Mouse (Mus musculus): Measurements from ENCODE around the gene Cyp27b1. TPM values are rescaled to one million over a fixed set of nuclear protein-coding genes. Genes with fewer than 3 reads are reported as not detected.
A peak's percentile ranks its signal among the peaks of the same experiment; 100 is the strongest.

Cyp27b1 gene
- total and polyA plus RNA-seq, 3 experiments = 0.28 to 0.61 (median 0.35) TPM

- DNase-seq = no peak
Measured at GRCm38 (mm10) chr10:127085633-127086032, 37.6 kb downstream of the Cyp27b1 start.

DNA sequence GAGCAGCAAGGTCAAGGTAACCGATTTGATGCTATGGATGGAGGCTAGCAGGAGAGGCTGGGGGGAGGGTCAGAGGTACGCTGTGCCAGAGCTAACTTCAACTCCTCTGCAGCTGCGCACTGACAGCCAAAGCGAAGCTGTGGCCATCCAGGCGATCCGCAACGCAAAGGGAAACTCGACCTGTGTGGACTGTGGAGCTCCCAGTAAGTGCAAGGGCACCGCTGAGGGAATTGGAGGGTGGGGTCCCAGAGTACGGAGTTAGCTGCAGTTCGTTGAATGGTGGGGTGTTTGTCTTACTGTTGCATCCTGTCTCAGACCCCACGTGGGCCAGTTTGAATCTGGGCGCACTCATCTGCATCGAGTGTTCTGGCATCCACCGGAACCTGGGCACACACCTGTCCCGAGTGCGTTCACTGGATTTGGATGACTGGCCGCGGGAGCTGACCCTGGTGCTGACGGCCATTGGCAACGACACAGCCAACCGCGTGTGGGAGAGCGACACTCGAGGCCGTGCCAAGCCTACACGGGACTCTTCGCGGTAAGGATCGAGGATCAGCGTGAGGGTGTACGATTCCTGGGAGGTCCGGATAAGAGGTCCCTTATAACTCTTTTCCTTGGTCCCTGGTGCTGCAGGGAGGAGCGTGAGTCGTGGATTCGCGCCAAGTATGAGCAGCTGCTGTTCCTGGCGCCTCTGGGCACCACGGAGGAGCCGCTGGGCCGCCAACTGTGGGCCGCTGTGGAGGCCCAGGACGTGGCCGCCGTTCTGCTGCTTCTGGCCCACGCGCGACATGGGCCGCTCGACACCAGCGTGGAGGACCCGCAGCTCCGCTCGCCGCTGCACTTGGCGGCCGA lies 42.7 kb downstream of the Cyp27b1 start:
- peak; percentile 70 for DNase-seq

- DNase-seq = peak; percentile 75
Measured at GRCm38 (mm10) chr10:127091507-127092396, 43.7 kb downstream of the Cyp27b1 start.

DNA sequence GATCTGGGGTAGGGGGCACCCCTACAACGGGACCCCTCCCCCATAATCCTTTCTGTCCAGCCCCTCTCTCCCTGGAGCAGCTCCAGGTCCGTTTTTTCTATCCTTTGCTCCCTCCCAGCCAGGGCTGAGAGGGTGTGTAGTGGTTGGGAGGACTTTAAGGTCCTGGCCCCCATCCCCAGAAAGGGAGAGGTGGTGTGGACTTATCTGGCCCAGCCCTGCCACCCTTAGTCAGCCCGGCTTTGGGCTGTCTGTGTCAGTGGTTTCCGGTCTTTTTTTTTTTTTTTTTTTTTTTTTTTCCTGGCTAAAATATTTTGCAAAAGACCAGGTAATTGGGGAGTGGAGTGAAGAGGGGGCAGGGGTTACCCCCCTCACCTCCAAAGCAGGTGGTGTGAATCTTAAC lies 44.7 kb downstream of the Cyp27b1 start:
- DNase-seq = no peak

GRCm38 (mm10) chr10:127094382-127094802 lies 46.3 kb downstream of the Cyp27b1 start:
- DNase-seq = no peak

- DNase-seq = no peak
Measured at GRCm38 (mm10) chr10:127098514-127098913, 50.5 kb downstream of the Cyp27b1 start.

DNA sequence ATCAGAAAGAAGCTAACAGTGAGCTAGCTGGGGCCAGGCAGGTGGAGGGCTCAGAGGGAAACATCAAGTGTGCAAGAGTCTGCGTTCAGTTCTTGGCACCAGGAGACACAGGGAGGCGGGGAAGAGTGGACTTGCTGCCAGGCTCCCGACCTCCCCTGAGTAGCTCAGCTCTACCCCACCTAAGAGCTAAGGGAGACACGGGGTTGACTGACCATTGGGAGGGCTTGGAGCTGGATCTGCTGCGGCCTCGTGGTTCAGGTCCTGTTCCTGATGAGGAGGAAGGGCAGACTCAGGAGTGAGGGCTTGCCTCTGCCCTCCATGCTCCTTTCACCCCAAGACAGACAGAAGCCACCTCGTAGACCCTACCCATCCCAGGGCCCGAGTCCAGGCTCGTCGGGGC lies 51.1 kb downstream of the Cyp27b1 start:
- DNase-seq = no peak

DNA sequence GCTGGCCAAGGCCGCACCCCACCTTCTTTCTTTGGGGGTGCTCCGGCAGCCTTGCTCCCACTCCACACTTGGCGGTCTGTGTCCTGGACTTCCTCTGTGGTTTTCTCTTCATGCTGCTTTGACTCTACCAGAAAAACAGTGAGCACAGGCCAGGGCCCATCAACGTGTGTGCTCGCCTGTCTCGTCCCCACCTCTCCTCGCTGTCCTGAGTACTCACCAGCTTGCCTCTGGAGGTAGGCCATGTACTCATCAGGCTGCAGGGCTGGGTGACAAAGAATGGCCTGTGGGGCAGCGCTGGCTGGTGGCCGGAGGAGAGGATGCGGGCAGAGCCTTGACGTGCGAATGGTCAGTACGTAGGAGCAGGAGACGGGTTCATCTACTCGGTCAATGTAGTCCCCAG lies 51.8 kb downstream of the Cyp27b1 start:
- DNase-seq = no peak

DNA sequence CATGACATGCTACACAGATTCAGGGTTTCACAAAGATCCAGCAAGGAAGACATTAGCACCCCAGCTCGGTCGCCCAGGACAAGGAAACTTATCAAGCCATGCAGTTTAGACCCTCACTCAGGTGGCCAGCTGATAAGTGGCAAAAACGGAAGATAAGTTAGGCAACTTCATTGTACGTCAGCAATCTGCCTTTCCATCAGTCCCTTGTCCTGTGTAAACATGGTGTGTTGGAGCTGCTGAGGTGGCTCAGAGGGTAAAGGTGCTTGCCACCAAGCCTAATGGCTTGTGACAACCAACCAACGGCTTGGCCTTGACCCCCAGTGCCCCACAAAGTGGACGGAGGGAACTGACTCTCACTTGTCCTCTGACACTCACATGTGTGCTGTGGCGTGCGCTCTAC lies 52.4 kb downstream of the Cyp27b1 start:
- DNase-seq = no peak

DNA sequence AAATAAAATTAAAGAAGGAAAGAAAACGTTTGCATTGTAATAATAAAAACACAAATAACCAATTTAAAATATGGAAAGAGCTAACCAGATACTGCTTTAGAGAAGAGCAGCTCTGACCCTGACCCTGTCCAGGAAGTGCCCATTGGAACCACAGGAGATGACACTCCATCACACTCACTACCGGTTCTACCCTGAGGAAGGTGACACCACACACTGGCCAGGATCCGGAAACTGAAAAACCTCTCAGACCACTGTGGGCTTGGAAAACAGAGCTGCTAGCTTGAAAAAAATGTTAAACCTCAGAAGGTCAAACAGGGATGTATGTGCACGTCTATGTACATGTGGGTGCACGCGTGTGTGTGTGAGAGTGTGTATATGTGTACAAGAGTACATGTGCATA lies 53.1 kb downstream of the Cyp27b1 start:
- no peak for DNase-seq

Small RNA genes lying within 50 kb of the gene (microRNA-seq; reads per million reads assigned to microRNA genes)
- gene Mir546 = 0.44 to 1.2 reads per million in 2 experiments

Other genes with a start within 250 kb of the Cyp27b1 start
- gene Atp23, start 146.9 kb upstream of the Cyp27b1 start, total RNA-seq (2021) = 1 to 10 TPM; 3.9 to 5.6 TPM
- 8.2 and 9.9 TPM in 2 replicates for gene Atp23, start 146.9 kb upstream of the Cyp27b1 start, polyA plus RNA-seq (2012; rRNA removed)
- 100 to 1,000 TPM in 1 of 2 experiments, 10 to 100 TPM in 1; 75.0 to 119 TPM for gene Ctdsp2, start 69.5 kb upstream of the Cyp27b1 start, total RNA-seq (2021)
- gene Ctdsp2, start 69.5 kb upstream of the Cyp27b1 start, polyA plus RNA-seq (2012; rRNA removed) = 98.8 and 100 TPM in 2 replicates
- gene Avil, start 47.5 kb upstream of the Cyp27b1 start, total RNA-seq (2021) = 1 to 10 TPM; 4.0 to 5.3 TPM
- 0.19 and 0.21 TPM in 2 replicates for gene Avil, start 47.5 kb upstream of the Cyp27b1 start, polyA plus RNA-seq (2012; rRNA removed)
- 10 to 100 TPM; 42.2 to 67.9 TPM for gene Tsfm, start 17.4 kb upstream of the Cyp27b1 start, total RNA-seq (2021)
- gene Tsfm, start 17.4 kb upstream of the Cyp27b1 start, polyA plus RNA-seq (2012; rRNA removed) = 55.0 and 68.9 TPM in 2 replicates
- 10 to 100 TPM; 17.7 to 23.0 TPM for gene Mettl1, start 6.8 kb upstream of the Cyp27b1 start, total RNA-seq (2021)
- gene Mettl1, start 6.8 kb upstream of the Cyp27b1 start, polyA plus RNA-seq (2012; rRNA removed) = 18.2 and 23.7 TPM in 2 replicates
- under 1 TPM; 0.14 to 0.69 TPM for gene Eef1akmt3, start 6.7 kb upstream of the Cyp27b1 start, total RNA-seq (2021)
- 0.18 and 0.23 TPM in 2 replicates for gene Eef1akmt3, start 6.7 kb upstream of the Cyp27b1 start, polyA plus RNA-seq (2012; rRNA removed)
- 10 to 100 TPM in 1 of 2 experiments, 1 to 10 TPM in 1; 5.4 to 12.2 TPM for gene March9, start 11.9 kb downstream of the Cyp27b1 start, total RNA-seq (2021)
- 20.1 and 20.6 TPM in 2 replicates for gene March9, start 11.9 kb downstream of the Cyp27b1 start, polyA plus RNA-seq (2012; rRNA removed)
- 100 to 1,000 TPM; 166 to 233 TPM for gene Cdk4, start 15.3 kb downstream of the Cyp27b1 start, total RNA-seq (2021)
- 100 and 106 TPM in 2 replicates for gene Cdk4, start 15.3 kb downstream of the Cyp27b1 start, polyA plus RNA-seq (2012; rRNA removed)
- 100 to 1,000 TPM; 115 to 129 TPM for gene Tspan31, start 22.0 kb downstream of the Cyp27b1 start, total RNA-seq (2021)
- 53.3 and 62.3 TPM in 2 replicates for gene Tspan31, start 22.0 kb downstream of the Cyp27b1 start, polyA plus RNA-seq (2012; rRNA removed)
- 1 to 10 TPM; 2.2 to 3.8 TPM for gene Agap2, start 27.0 kb downstream of the Cyp27b1 start, total RNA-seq (2021)
- gene Agap2, start 27.0 kb downstream of the Cyp27b1 start, polyA plus RNA-seq (2012; rRNA removed) = 8.7 and 9.8 TPM in 2 replicates
- gene Os9, start 72.9 kb downstream of the Cyp27b1 start, total RNA-seq (2021) = 100 to 1,000 TPM; 127 to 147 TPM
- gene Os9, start 72.9 kb downstream of the Cyp27b1 start, polyA plus RNA-seq (2012; rRNA removed) = 82.2 and 108 TPM in 2 replicates
- 10 to 100 TPM in 1 of 2 experiments, 1 to 10 TPM in 1; 8.3 to 11.6 TPM for gene B4galnt1, start 117.0 kb downstream of the Cyp27b1 start, total RNA-seq (2021)
- gene B4galnt1, start 117.0 kb downstream of the Cyp27b1 start, polyA plus RNA-seq (2012; rRNA removed) = 17.8 and 19.1 TPM in 2 replicates
- under 1 TPM; 0.35 to 0.58 TPM for gene Slc26a10, start 132.4 kb downstream of the Cyp27b1 start, total RNA-seq (2021)
- 1.1 and 2.4 TPM in 2 replicates for gene Slc26a10, start 132.4 kb downstream of the Cyp27b1 start, polyA plus RNA-seq (2012; rRNA removed)
- 10 to 100 TPM; 16.0 to 25.8 TPM for gene Arhgef25, start 141.8 kb downstream of the Cyp27b1 start, total RNA-seq (2021)
- gene Arhgef25, start 141.8 kb downstream of the Cyp27b1 start, polyA plus RNA-seq (2012; rRNA removed) = 41.3 and 44.9 TPM in 2 replicates
- 10 to 100 TPM; 53.6 to 75.7 TPM for gene Dtx3, start 147.5 kb downstream of the Cyp27b1 start, total RNA-seq (2021)
- 203 and 219 TPM in 2 replicates for gene Dtx3, start 147.5 kb downstream of the Cyp27b1 start, polyA plus RNA-seq (2012; rRNA removed)
- gene Pip4k2c, start 163.3 kb downstream of the Cyp27b1 start, total RNA-seq (2021) = 10 to 100 TPM; 41.6 to 47.8 TPM
- 21.7 and 22.5 TPM in 2 replicates for gene Pip4k2c, start 163.3 kb downstream of the Cyp27b1 start, polyA plus RNA-seq (2012; rRNA removed)
- 1 to 10 TPM; 6.2 to 7.8 TPM for gene Kif5a, start 215.1 kb downstream of the Cyp27b1 start, total RNA-seq (2021)
- 28.9 and 30.1 TPM in 2 replicates for gene Kif5a, start 215.1 kb downstream of the Cyp27b1 start, polyA plus RNA-seq (2012; rRNA removed)
- 100 to 1,000 TPM; 149 to 168 TPM for gene Dctn2, start 218.1 kb downstream of the Cyp27b1 start, total RNA-seq (2021)
- 205 and 234 TPM in 2 replicates for gene Dctn2, start 218.1 kb downstream of the Cyp27b1 start, polyA plus RNA-seq (2012; rRNA removed)
- gene Mbd6, start 240.8 kb downstream of the Cyp27b1 start, total RNA-seq (2021) = 10 to 100 TPM; 39.7 to 45.0 TPM
- 99.9 and 105 TPM in 2 replicates for gene Mbd6, start 240.8 kb downstream of the Cyp27b1 start, polyA plus RNA-seq (2012; rRNA removed)

Measured in adrenal gland, adult 2 months (tissue).